Mouse (Mus musculus): ENCODE data around the gene Btbd35f27. TPM values are rescaled to one million over a fixed set of nuclear protein-coding genes. Genes with fewer than 3 reads are reported as not detected.
"Not testable (repeated sequence)": the region's sequence is repeated elsewhere in the genome, so short reads cannot be mapped to it uniquely, and the experiment has no call there.

The Btbd35f27 gene
- polyA plus RNA-seq (2011; ENCODE audit: insufficient read length, low read depth, missing spikeins), result not detected in 2 replicates

DNA sequence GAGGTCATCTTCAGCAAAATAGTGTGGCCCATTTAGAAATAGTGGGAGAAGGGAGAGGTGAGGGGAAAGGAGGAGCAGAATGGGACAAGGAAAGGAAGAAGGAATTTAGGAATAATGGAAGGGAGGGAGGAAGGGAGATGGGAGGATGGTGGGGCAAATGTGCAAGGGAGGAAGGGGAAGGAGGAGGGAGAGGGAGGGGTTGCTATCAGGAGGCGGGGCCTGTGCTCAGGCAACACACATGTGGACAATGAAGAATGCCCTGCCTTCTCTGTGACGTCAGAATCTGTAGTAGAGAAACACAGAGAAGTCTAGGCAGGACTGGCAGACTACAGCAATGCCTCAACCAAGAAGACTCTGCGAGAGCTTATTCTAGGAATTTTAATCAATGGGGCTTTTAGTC is at the start of gene Btbd35f27:
Btbd35f27 (plus strand) TSS at position 301 of the 400 bp plus-strand sequence.
- not testable (repeated sequence) for H3K27ac ChIP-seq (ENCODE audit: insufficient read depth, low read length); H3K4me3 ChIP-seq (ENCODE audit: insufficient read depth, low read length); H3K4me1 ChIP-seq (ENCODE audit: control insufficient read depth, insufficient read depth, low read length)

Other genes starting within 250 kb of the Btbd35f27 start
- gene Btbd35f4, start 151.6 kb upstream of the Btbd35f27 start, polyA plus RNA-seq (2011; ENCODE audit: insufficient read length, low read depth, missing spikeins), result not detected in 2 replicates